Mouse (Mus musculus): ENCODE measurements around the gene Mpl. TPM values are rescaled to one million over a fixed set of nuclear protein-coding genes. Genes with fewer than 3 reads are reported as not detected.
A peak's percentile ranks its signal among the peaks of the same experiment; 100 is the strongest.

Mpl gene
- total RNA-seq, 2 experiments from 2014 or later = 0.79 to 0.94 TPM

- intact Hi-C loops (cut with DNase I) = no loop called here
- no peak for DNase-seq (ENCODE audit: low spot score in 2 of 2)
These were observed 28.0 kb downstream of the Mpl start for GRCm38 (mm10) chr4:118429215-118429895.

GRCm38 (mm10) chr4:118428531-118429214 is 28.6 kb downstream of the Mpl start:
- DNase-seq (ENCODE audit: low spot score in 2 of 2) = no peak
- intact Hi-C loops (cut with DNase I) = no loop called here

- intact Hi-C loops (cut with DNase I) = no loop called here
- DNase-seq (ENCODE audit: low spot score in 2 of 2) = peak; percentile 66 to 70
These were observed 29.4 kb downstream of the Mpl start, which contains the start of gene Elovl1 for GRCm38 (mm10) chr4:118427768-118428451. TSS of gene Elovl1 (plus strand) at chr4:118428093.

GRCm38 (mm10) chr4:118427415-118427767 is 29.9 kb downstream of the Mpl start:
- intact Hi-C loops (cut with DNase I) = no loop called here
- DNase-seq (ENCODE audit: low spot score in 2 of 2) = no peak

- no peak for DNase-seq (ENCODE audit: low spot score in 2 of 2)
- intact Hi-C loops (cut with DNase I) = no loop called here
These were observed 31.9 kb downstream of the Mpl start for GRCm38 (mm10) chr4:118425374-118425773.

- intact Hi-C loops (cut with DNase I) = no loop called here
These were observed 32.7 kb downstream of the Mpl start for GRCm38 (mm10) chr4:118424541-118425160.

GRCm38 (mm10) chr4:118421384-118421783 is 35.9 kb downstream of the Mpl start:
- DNase-seq (ENCODE audit: low spot score in 2 of 2) = no peak
- intact Hi-C loops (cut with DNase I) = no loop called here

More at GRCm38 (mm10) chr4:118424541-118425160, 32.7 kb downstream of the Mpl start:
- DNase-seq (ENCODE audit: low spot score in 2 of 2) = no peak

GRCm38 (mm10) chr4:118417112-118417797 is 40.1 kb downstream of the Mpl start:
- intact Hi-C loops (cut with DNase I) = no loop called here
- DNase-seq (ENCODE audit: low spot score in 2 of 2) = no peak

- intact Hi-C loops (cut with DNase I) = no loop called here
- DNase-seq (ENCODE audit: low spot score in 2 of 2) = peak; percentile 23 to 39
These were observed 41.0 kb downstream of the Mpl start for GRCm38 (mm10) chr4:118416329-118416728.

- DNase-seq (ENCODE audit: low spot score in 2 of 2) = no peak
- intact Hi-C loops (cut with DNase I) = no loop called here
These were observed 41.5 kb downstream of the Mpl start for GRCm38 (mm10) chr4:118415779-118416178.

- intact Hi-C loops (cut with DNase I) = no loop called here
- DNase-seq (ENCODE audit: low spot score in 2 of 2) = no peak
These were observed 43.8 kb downstream of the Mpl start for GRCm38 (mm10) chr4:118413553-118413952.

- no peak for DNase-seq (ENCODE audit: low spot score in 2 of 2)
- intact Hi-C loops (cut with DNase I) = no loop called here
These were observed 46.4 kb downstream of the Mpl start for GRCm38 (mm10) chr4:118410871-118411270.

GRCm38 (mm10) chr4:118409142-118409900 is 48.0 kb downstream of the Mpl start, which contains the start of the genes Szt2 and Med8:
TSS of gene Szt2 (minus strand) at chr4:118409273.
TSS of gene Med8 (plus strand) at chr4:118409337.
- intact Hi-C loops (cut with DNase I) = loop anchor here (2.0 kb wide), 1 partner anchor 167 kb away; no protein-coding TSS in a partner anchor
- peak; percentile 91 for DNase-seq (ENCODE audit: low spot score in 2 of 2)

GRCm38 (mm10) chr4:118402701-118403100 is 54.6 kb downstream of the Mpl start:
- DNase-seq (ENCODE audit: low spot score in 2 of 2) = no peak
- intact Hi-C loops (cut with DNase I) = no loop called here

GRCm38 (mm10) chr4:118401918-118402317 is 55.4 kb downstream of the Mpl start:
- intact Hi-C loops (cut with DNase I) = no loop called here
- no peak for DNase-seq (ENCODE audit: low spot score in 2 of 2)

- no peak for DNase-seq (ENCODE audit: low spot score in 2 of 2)
- intact Hi-C loops (cut with DNase I) = no loop called here
These were observed 55.9 kb downstream of the Mpl start for GRCm38 (mm10) chr4:118401421-118401820.

GRCm38 (mm10) chr4:118398400-118398799 is 58.9 kb downstream of the Mpl start:
- no peak for DNase-seq (ENCODE audit: low spot score in 2 of 2)
- intact Hi-C loops (cut with DNase I) = no loop called here

- intact Hi-C loops (cut with DNase I) = no loop called here
- DNase-seq (ENCODE audit: low spot score in 2 of 2) = no peak
These were observed 60.9 kb downstream of the Mpl start for GRCm38 (mm10) chr4:118396433-118396832.

GRCm38 (mm10) chr4:118395289-118395688 is 62.0 kb downstream of the Mpl start:
- intact Hi-C loops (cut with DNase I) = no loop called here
- DNase-seq (ENCODE audit: low spot score in 2 of 2) = no peak
